Mouse (Mus musculus): ENCODE data around the gene Birc5. TPM values are rescaled to one million over a fixed set of nuclear protein-coding genes. Genes with fewer than 3 reads are reported as not detected.

Gene Birc5
- polyA plus RNA-seq, 1 experiment from 2014 or later: 407 TPM

DNA sequence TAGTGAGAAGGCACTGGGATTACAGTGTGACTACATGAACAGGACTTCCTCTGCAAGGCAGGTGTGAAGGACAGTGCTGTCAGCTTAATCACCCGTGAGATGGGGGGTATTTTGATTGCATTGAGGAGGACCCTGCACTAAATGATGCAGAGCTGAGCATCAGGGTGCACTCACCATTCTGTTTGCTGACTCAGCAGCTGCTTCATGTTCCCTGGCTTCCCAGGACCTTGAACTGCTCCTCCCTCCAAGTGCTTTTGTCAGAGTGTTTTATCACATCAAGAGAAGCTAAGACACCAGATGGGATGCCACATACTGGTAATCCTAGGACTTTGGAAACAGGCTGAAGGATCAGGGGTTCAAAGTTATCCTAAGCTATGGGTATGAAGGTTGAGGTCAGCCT is 6.9 kb downstream of the Birc5 start:
- peaks cover 28% of the 10 kb centered on the region for H3K4me1 ChIP-seq (replicated peaks)
- H3K36me3 ChIP-seq: peaks cover 69% of the 10 kb centered on the region
- ATAC-seq (ENCODE audit: low read depth) (no peak), DNase-seq (no peak)
- peaks cover 27% of the 10 kb centered on the region for H3K27me3 ChIP-seq
- H3K27ac ChIP-seq: no peak overlapping the region
- no peak overlapping the region for H3K4me3 ChIP-seq (replicated peaks)
- H3K9ac ChIP-seq: no peak overlapping the region
- no peak overlapping the region for H3K4me2 ChIP-seq
- WGBS (ENCODE audit: insufficient replicate concordance): 78% methylated on average over 1 of the region's 1 CpGs
- H3K9me3 ChIP-seq (replicated peaks): 0 out of 2 replicates have a peak, but pooled peaks cover 3% of the 10 kb centered on the region

DNA sequence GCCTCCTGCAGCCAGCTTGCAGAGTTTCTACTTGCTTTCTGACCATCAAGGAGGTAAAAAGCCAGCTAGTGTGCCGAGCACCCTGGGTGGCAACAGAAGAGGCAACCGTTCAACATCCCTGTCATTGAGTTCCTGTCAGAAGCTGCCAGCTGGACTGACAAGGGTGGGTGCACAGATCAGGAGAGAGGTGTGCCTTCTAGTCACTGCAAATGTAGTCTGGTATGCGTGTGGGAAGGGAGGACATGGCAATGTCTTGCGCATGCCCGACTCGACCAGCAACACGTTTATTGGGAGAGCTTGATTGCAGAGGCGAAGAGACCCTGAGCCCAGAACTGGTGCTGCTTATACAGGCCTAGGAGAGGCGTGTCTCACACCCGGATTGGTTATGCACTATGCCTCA is 8.4 kb downstream of the Birc5 start:
- H3K9me3 ChIP-seq (replicated peaks): 0 out of 2 replicates have a peak, but pooled peaks cover 3% of the 10 kb centered on the region
- H3K9ac ChIP-seq: no peak overlapping the region
- H3K27me3 ChIP-seq: peaks cover 42% of the 10 kb centered on the region
- whole genome bisulfite sequencing (ENCODE audit: insufficient replicate concordance): 91% methylated on average over 10 of the region's 10 CpGs
- DNase-seq (no peak), ATAC-seq (ENCODE audit: low read depth) (no peak)
- H3K36me3 ChIP-seq: peaks cover 55% of the 10 kb centered on the region
- no peak overlapping the region for H3K4me3 ChIP-seq (replicated peaks)
- no peak overlapping the region for H3K4me2 ChIP-seq
- no peak overlapping the region for H3K27ac ChIP-seq
- peaks cover 15% of the 10 kb centered on the region for H3K4me1 ChIP-seq (replicated peaks)

- Histone ChIP-seq H3K9ac (no peak overlapping the region), H3K4me1 (replicated peaks) (peaks cover 9% of the 10 kb centered on the region), H3K9me3 (replicated peaks) (0 out of 2 replicates have a peak, but pooled peaks cover 3% of the 10 kb centered on the region), H3K27me3 (peaks cover 52% of the 10 kb centered on the region), H3K4me2 (no peak overlapping the region), H3K4me3 (replicated peaks) (no peak overlapping the region), H3K27ac (no peak overlapping the region), H3K36me3 (peaks cover 45% of the 10 kb centered on the region)
- ATAC-seq (ENCODE audit: low read depth) (no peak), DNase-seq (no peak)
- 64% methylated on average over 3 of the region's 3 CpGs for WGBS (ENCODE audit: insufficient replicate concordance)
Observed at GRCm38 (mm10) chr11:117858392-117858791, 9.3 kb downstream of the Birc5 start.

DNA sequence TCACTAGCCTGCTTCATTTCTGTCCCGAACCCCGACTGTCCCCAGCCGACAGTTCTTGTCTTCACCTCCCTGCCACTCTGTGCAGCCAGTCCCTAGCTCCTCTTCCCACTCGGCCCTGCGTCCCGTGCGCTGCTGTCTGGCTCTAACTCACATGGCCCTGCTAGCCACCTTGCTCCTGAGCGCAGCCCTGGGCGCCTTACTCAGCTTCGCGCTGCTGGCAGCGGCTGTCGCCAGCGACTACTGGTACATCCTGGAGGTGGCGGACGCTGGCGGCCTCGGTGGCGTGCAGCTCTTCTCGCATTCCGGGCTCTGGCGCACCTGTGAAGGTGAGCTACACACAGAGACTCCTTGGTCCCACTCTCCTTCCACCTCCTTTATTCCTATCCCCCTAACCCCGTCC is 11.6 kb downstream of the Birc5 start, which contains the start of gene Tmem235:
Gene Tmem235, plus strand, starts transcription at position 152 of the 400 bp plus-strand sequence.
- Histone ChIP-seq H3K36me3 (peaks cover 23% of the 10 kb centered on the region), H3K27ac (no peak within 1 kb of the TSS), H3K27me3 (peaks cover 66% of the 10 kb centered on the region), H3K4me1 (replicated peaks) (peaks cover 9% of the 10 kb centered on the region), H3K4me2 (no peak within 1 kb of the TSS), H3K9me3 (replicated peaks) (0 out of 2 replicates have a peak, but pooled peaks cover 3% of the 10 kb centered on the region), H3K9ac (no peak within 1 kb of the TSS), H3K4me3 (replicated peaks) (no peak within 1 kb of the TSS)
- 5% methylated on average over 23 of the region's 23 CpGs for WGBS (ENCODE audit: insufficient replicate concordance)
- ATAC-seq (ENCODE audit: low read depth) (no peak), DNase-seq (no peak)

- Histone ChIP-seq H3K27ac (no peak overlapping the region), H3K36me3 (no peaks in the 10 kb centered on the region), H3K27me3 (peaks cover 68% of the 10 kb centered on the region), H3K4me2 (no peak overlapping the region), H3K4me3 (replicated peaks) (no peak overlapping the region), H3K4me1 (replicated peaks) (peaks cover 9% of the 10 kb centered on the region), H3K9me3 (replicated peaks) (no peaks in the 10 kb centered on the region), H3K9ac (no peak overlapping the region)
- DNase-seq (no peak), ATAC-seq (ENCODE audit: low read depth) (no peak)
- WGBS (ENCODE audit: insufficient replicate concordance): 33% methylated on average over 11 of the region's 11 CpGs
Observed at GRCm38 (mm10) chr11:117863174-117863856, 14.3 kb downstream of the Birc5 start.

DNA sequence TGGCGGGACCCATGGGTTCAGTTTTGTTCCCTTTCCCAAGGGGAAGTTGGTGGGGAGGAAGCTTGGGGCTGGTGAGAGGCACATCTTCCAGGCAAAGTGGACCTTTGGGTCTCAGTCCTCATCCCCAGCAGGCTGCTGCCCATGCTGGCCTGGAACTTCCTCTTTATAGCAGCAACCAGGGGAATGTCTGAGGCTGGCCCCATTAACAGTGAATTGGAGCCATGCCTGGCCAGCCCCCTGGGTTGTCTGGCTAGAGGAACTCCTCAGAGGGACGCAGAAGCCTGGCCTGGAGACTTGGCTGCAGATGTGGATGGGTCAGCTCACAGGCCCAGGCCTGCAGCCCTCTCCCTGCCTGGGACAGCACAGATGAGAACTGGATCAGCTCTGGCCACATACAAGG is 15.8 kb downstream of the Birc5 start:
- H3K27me3 ChIP-seq: peaks cover 53% of the 10 kb centered on the region

GRCm38 (mm10) chr11:117865988-117866387 is 16.9 kb downstream of the Birc5 start:
- Histone ChIP-seq H3K27ac (no peak overlapping the region), H3K27me3 (peaks cover 44% of the 10 kb centered on the region), H3K36me3 (no peaks in the 10 kb centered on the region), H3K4me1 (replicated peaks) (peaks cover 3% of the 10 kb centered on the region; the same call in 1 of the 2 replicates), H3K9me3 (replicated peaks) (no peaks in the 10 kb centered on the region), H3K9ac (no peak overlapping the region), H3K4me2 (no peak overlapping the region), H3K4me3 (replicated peaks) (no peak overlapping the region)
- no peak for ATAC-seq (ENCODE audit: low read depth)
- WGBS (ENCODE audit: insufficient replicate concordance): 57% methylated on average over 6 of the region's 6 CpGs
- no peak for DNase-seq

More for the DNA sequence above, 15.8 kb downstream of the Birc5 start:
- ATAC-seq (ENCODE audit: low read depth) (no peak), DNase-seq (no peak)
- no peak overlapping the region for H3K4me3 ChIP-seq (replicated peaks)
- H3K4me2 ChIP-seq: no peak overlapping the region
- H3K9me3 ChIP-seq (replicated peaks): no peaks in the 10 kb centered on the region
- no peaks in the 10 kb centered on the region for H3K36me3 ChIP-seq
- H3K4me1 ChIP-seq (replicated peaks): peaks cover 9% of the 10 kb centered on the region
- H3K27ac ChIP-seq: no peak overlapping the region
- no peak overlapping the region for H3K9ac ChIP-seq
- WGBS (ENCODE audit: insufficient replicate concordance): 26% methylated on average over 2 of the region's 2 CpGs

- DNase-seq (peak; percentile 29), ATAC-seq (ENCODE audit: low read depth) (no peak)
- WGBS (ENCODE audit: insufficient replicate concordance): 39% methylated on average over 12 of the region's 12 CpGs
- Histone ChIP-seq H3K4me3 (replicated peaks) (no peak overlapping the region), H3K27me3 (peaks cover 32% of the 10 kb centered on the region), H3K36me3 (no peaks in the 10 kb centered on the region), H3K4me2 (no peak overlapping the region), H3K9me3 (replicated peaks) (no peaks in the 10 kb centered on the region), H3K27ac (no peak overlapping the region), H3K9ac (no peak overlapping the region), H3K4me1 (replicated peaks) (peaks cover 28% of the 10 kb centered on the region)
Observed at GRCm38 (mm10) chr11:117870688-117871365, 21.8 kb downstream of the Birc5 start.

DNA sequence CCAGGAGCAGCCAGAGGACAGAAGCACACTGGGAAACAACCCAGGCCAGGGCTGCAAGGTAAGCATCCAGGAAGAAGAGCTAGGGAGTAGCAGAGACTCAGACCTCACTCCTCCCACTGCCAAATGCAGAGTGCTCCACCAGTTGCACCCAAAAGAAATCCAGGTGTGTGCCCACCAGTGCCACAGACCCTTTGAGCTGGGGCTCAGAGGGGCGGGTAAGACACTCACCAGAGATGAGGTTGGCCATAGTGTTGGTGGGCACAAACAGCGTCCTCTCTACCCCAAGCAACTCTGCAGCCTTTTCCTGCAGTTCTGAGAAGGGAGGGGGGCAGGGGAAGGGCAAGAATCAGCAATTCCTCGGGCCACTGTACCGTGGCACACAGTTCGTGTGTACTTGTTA is 22.3 kb downstream of the Birc5 start:
- Histone ChIP-seq H3K27ac (no peak overlapping the region), H3K9me3 (replicated peaks) (no peaks in the 10 kb centered on the region), H3K4me1 (replicated peaks) (peaks cover 28% of the 10 kb centered on the region), H3K27me3 (peaks cover 31% of the 10 kb centered on the region), H3K4me2 (no peak overlapping the region), H3K9ac (no peak overlapping the region), H3K4me3 (replicated peaks) (no peak overlapping the region), H3K36me3 (no peaks in the 10 kb centered on the region)
- 42% methylated on average over 5 of the region's 5 CpGs for WGBS (ENCODE audit: insufficient replicate concordance)
- no peak for ATAC-seq (ENCODE audit: low read depth)
- no peak for DNase-seq

GRCm38 (mm10) chr11:117871911-117872584 is 23.0 kb downstream of the Birc5 start:
- H3K9me3 ChIP-seq (replicated peaks): no peaks in the 10 kb centered on the region
- no peak overlapping the region for H3K4me2 ChIP-seq
- no peak overlapping the region for H3K27ac ChIP-seq
- no peak overlapping the region for H3K4me3 ChIP-seq (replicated peaks)
- H3K36me3 ChIP-seq: no peaks in the 10 kb centered on the region
- H3K9ac ChIP-seq: no peak overlapping the region
- no peak for ATAC-seq (ENCODE audit: low read depth)
- no peak for DNase-seq
- 30% methylated on average over 12 of the region's 12 CpGs for WGBS (ENCODE audit: insufficient replicate concordance)
- peaks cover 33% of the 10 kb centered on the region for H3K4me1 ChIP-seq (replicated peaks)
- peaks cover 31% of the 10 kb centered on the region for H3K27me3 ChIP-seq

DNA sequence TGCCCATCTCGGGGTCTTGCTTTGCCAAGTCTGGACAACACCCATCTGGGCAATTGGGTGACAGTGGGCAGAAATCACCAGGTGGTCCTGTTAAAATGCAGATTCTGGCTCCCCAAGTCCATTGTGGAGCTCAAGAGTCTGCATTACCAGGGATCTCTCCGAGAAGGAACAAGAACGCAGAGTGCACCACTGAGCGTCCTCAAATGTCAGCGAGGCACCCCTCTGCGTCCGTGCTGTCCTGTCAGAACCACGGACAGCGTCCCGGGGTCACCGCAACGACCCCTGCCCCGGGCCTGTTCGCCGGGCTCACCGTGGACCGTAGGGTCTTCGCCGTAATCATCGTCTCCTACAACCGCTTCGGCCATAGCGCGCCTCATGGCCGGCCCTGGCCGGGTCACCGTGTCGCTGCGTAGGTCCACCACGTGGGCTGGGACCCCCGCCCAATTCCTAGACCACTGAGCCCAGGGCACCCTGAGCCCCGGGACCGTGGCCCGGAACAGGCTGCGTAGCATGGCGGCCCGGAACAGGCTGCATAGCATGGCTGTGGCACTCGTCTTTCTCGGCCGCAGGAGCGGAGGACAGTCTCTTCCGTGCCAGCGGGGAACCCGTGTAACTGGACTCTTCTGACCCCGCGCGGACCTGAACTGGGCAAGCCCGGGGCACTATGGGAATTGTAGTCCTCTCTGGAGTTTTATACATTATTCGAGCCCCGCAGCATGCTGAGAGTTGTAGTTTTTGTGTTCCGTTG is 24.0 kb downstream of the Birc5 start, which contains the start of gene Tha1:
Gene Tha1, minus strand, starts transcription at position 621 of the 748 bp plus-strand sequence.
- ATAC-seq (ENCODE audit: low read depth) (peak; percentile 50), DNase-seq (no peak)
- Histone ChIP-seq H3K9me3 (replicated peaks) (no peaks in the 10 kb centered on the region), H3K9ac (peak within 1 kb of the TSS; percentile 61), H3K4me3 (replicated peaks) (peak within 1 kb of the TSS; percentile 62), H3K4me1 (replicated peaks) (peaks cover 43% of the 10 kb centered on the region), H3K4me2 (peak within 1 kb of the TSS; percentile 74), H3K36me3 (no peaks in the 10 kb centered on the region), H3K27ac (no peak within 1 kb of the TSS), H3K27me3 (peaks cover 31% of the 10 kb centered on the region)
- WGBS (ENCODE audit: insufficient replicate concordance): 2% methylated on average over 51 of the region's 51 CpGs
